Mouse (Mus musculus): ENCODE data around the gene Nfia.

Nfia gene

GRCm38 (mm10) chr4:97958121-97958520, 185.6 kb downstream of the Nfia start:
- peak; percentile 63 for DNase-seq

GRCm38 (mm10) chr4:97962856-97963255, 190.3 kb downstream of the Nfia start:
- DNase-seq: peak; percentile 74

GRCm38 (mm10) chr4:97963951-97964350, 191.4 kb downstream of the Nfia start:
- peak; percentile 64 for DNase-seq

GRCm38 (mm10) chr4:97968786-97969348, 196.3 kb downstream of the Nfia start:
- DNase-seq: peak; percentile 83

GRCm38 (mm10) chr4:97973064-97973463, 200.5 kb downstream of the Nfia start:
- peak; percentile 36 for DNase-seq

- peak; percentile 82 for DNase-seq
These were observed 201.5 kb downstream of the Nfia start for GRCm38 (mm10) chr4:97974037-97974436.

- peak; percentile 73 for DNase-seq
These were observed 204.4 kb downstream of the Nfia start for GRCm38 (mm10) chr4:97976891-97977290.

GRCm38 (mm10) chr4:97984361-97984760, 211.8 kb downstream of the Nfia start:
- DNase-seq: peak; percentile 76

GRCm38 (mm10) chr4:97986056-97986734, 213.7 kb downstream of the Nfia start:
- no peak for DNase-seq

GRCm38 (mm10) chr4:97986735-97987075, 214.2 kb downstream of the Nfia start:
- peak; percentile 79 for DNase-seq

- peak; percentile 82 for DNase-seq
These were observed 216.2 kb downstream of the Nfia start for GRCm38 (mm10) chr4:97988703-97989102.

GRCm38 (mm10) chr4:97990431-97990830, 217.9 kb downstream of the Nfia start:
- peak; percentile 95 for DNase-seq

GRCm38 (mm10) chr4:97991395-97991794, 218.9 kb downstream of the Nfia start:
- peak; percentile 64 for DNase-seq

GRCm38 (mm10) chr4:97991880-97992279, 219.3 kb downstream of the Nfia start:
- DNase-seq: peak; percentile 63

GRCm38 (mm10) chr4:97995911-97996712, 223.6 kb downstream of the Nfia start:
- peak; percentile 36 for DNase-seq

GRCm38 (mm10) chr4:97997151-97997817, 224.8 kb downstream of the Nfia start:
- DNase-seq: peak; percentile 94

- DNase-seq: peak; percentile 93
These were observed 229.7 kb downstream of the Nfia start for GRCm38 (mm10) chr4:98002206-98002605.

GRCm38 (mm10) chr4:98003323-98004107, 231.0 kb downstream of the Nfia start:
- DNase-seq: peak; percentile 94

GRCm38 (mm10) chr4:98004108-98004625, 231.6 kb downstream of the Nfia start:
- DNase-seq: peak; percentile 98

GRCm38 (mm10) chr4:98004986-98005385, 232.5 kb downstream of the Nfia start:
- no peak for DNase-seq

- DNase-seq: peak; percentile 79
These were observed 236.4 kb downstream of the Nfia start for GRCm38 (mm10) chr4:98008814-98009368.

- DNase-seq: peak; percentile 83
These were observed 237.4 kb downstream of the Nfia start for GRCm38 (mm10) chr4:98009966-98010365.
